In genomic region chr15:28864913-28865312, GRCm38 (mm10) we compare ENCODE assay signal across 25 mouse cellular contexts.
DNase-seq lines count a peak whose midpoint lies in the region; ATAC-seq and TF ChIP-seq lines count a peak whose summit lies in the region.
"Had no signal": no experiment of that assay in that cellular context is flagged by ENCODE, and none has a peak within 500 bp of the region (broad histone marks: within the 10 kb centered on the region; RNA-seq: fewer than 3 reads in every experiment).

No protein-coding gene starts in this region.

- H3K27ac ChIP-seq in heart, embryonic 10.5 days = 0 out of 2 replicates have a peak overlapping the region, but pooled peaks have one; percentile 25
- no peak overlapping the region for H3K27ac ChIP-seq in heart, adult 2 months
- H3K27ac ChIP-seq in heart, embryonic 15.5 days = no peak overlapping the region
- H3K27ac ChIP-seq in heart, embryonic 11.5 days (ENCODE audit: low read depth, low read length) = no peak overlapping the region
- no peak overlapping the region for H3K27ac ChIP-seq in heart, postnatal 0 days (ENCODE audit: low read depth)
- H3K27ac ChIP-seq: embryonic facial prominence, embryonic 10.5 days; embryonic facial prominence, embryonic 12.5 days; forebrain, embryonic 13.5 days had no signal

- no peaks in the 10 kb centered on the region for H3K4me1 ChIP-seq in heart, embryonic 10.5 days
- no peaks in the 10 kb centered on the region for H3K4me1 ChIP-seq in heart, adult 2 months (ENCODE audit: control insufficient read depth, insufficient read depth, low read length)
- no peaks in the 10 kb centered on the region for H3K4me1 ChIP-seq in heart, embryonic 15.5 days (replicated peaks)
- H3K4me1 ChIP-seq in heart, embryonic 11.5 days (ENCODE audit: control insufficient read depth, insufficient read depth, low read length) = no peaks in the 10 kb centered on the region
- 0 out of 2 replicates have a peak, but pooled peaks cover 7% of the 10 kb centered on the region for H3K4me1 ChIP-seq in heart, postnatal 0 days (ENCODE audit: control insufficient read depth, insufficient read depth)
- H3K4me1 ChIP-seq: embryonic facial prominence, embryonic 10.5 days; embryonic facial prominence, embryonic 12.5 days; forebrain, embryonic 13.5 days had no signal

- H3K9me3 ChIP-seq in heart, embryonic 10.5 days = no peaks in the 10 kb centered on the region
- H3K9me3 ChIP-seq in heart, embryonic 15.5 days (replicated peaks) = no peaks in the 10 kb centered on the region
- no peaks in the 10 kb centered on the region for H3K9me3 ChIP-seq in heart, embryonic 11.5 days (replicated peaks; ENCODE audit: control insufficient read depth, low read length)
- no peaks in the 10 kb centered on the region for H3K9me3 ChIP-seq in heart, postnatal 0 days (replicated peaks; ENCODE audit: control insufficient read depth, low read length)
- H3K9me3 ChIP-seq: embryonic facial prominence, embryonic 10.5 days; embryonic facial prominence, embryonic 12.5 days; forebrain, embryonic 13.5 days; G1E had no signal

- H3K9ac ChIP-seq in heart, adult 2 months (ENCODE audit: low read depth, low read length) = no peak overlapping the region
- no peak overlapping the region for H3K9ac ChIP-seq in heart, embryonic 15.5 days
- H3K9ac ChIP-seq in heart, embryonic 11.5 days (ENCODE audit: low read depth, low read length) = no peak overlapping the region
- no peak overlapping the region for H3K9ac ChIP-seq in heart, postnatal 0 days (replicated peaks; ENCODE audit: low read depth, low read length)
- H3K9ac ChIP-seq: embryonic facial prominence, embryonic 12.5 days; forebrain, embryonic 13.5 days had no signal

- H3K4me2 ChIP-seq in heart, embryonic 15.5 days = no peak overlapping the region
- H3K4me2 ChIP-seq in heart, embryonic 11.5 days = no peak overlapping the region
- no peak overlapping the region for H3K4me2 ChIP-seq in heart, postnatal 0 days (ENCODE audit: low read depth, low read length)
- H3K4me2 ChIP-seq: embryonic facial prominence, embryonic 12.5 days; forebrain, embryonic 13.5 days had no signal

- no peaks in the 10 kb centered on the region for H3K27me3 ChIP-seq in heart, embryonic 10.5 days (ENCODE audit: insufficient read depth, poor library complexity, severe bottlenecking)
- no peaks in the 10 kb centered on the region for H3K27me3 ChIP-seq in heart, adult 2 months (ENCODE audit: control insufficient read depth, insufficient read depth, low read length)
- no peaks in the 10 kb centered on the region for H3K27me3 ChIP-seq in heart, embryonic 15.5 days
- no peaks in the 10 kb centered on the region for H3K27me3 ChIP-seq in heart, embryonic 11.5 days (ENCODE audit: control insufficient read depth, insufficient read depth, low read length)
- no peaks in the 10 kb centered on the region for H3K27me3 ChIP-seq in heart, postnatal 0 days (ENCODE audit: control insufficient read depth, insufficient read depth, low read length)
- H3K27me3 ChIP-seq: CH12.LX; embryonic facial prominence, embryonic 12.5 days; forebrain, embryonic 13.5 days; Patski had no signal

- no peak overlapping the region for H3K4me3 ChIP-seq in heart, embryonic 10.5 days
- H3K4me3 ChIP-seq in heart, adult 2 months = no peak overlapping the region
- no peak overlapping the region for H3K4me3 ChIP-seq in heart, embryonic 15.5 days
- H3K4me3 ChIP-seq in heart, embryonic 11.5 days (ENCODE audit: low read depth, low read length) = no peak overlapping the region
- H3K4me3 ChIP-seq in heart, postnatal 0 days (ENCODE audit: low read depth, low read length) = no peak overlapping the region
- H3K4me3 ChIP-seq: embryonic facial prominence, embryonic 10.5 days; embryonic facial prominence, embryonic 12.5 days; forebrain, embryonic 13.5 days had no signal

- 0 out of 2 replicates have a peak, but pooled peaks have one; percentile 50 for ATAC-seq in heart, embryonic 15.5 days (replicated peaks; ENCODE audit: insufficient number of reproducible peaks, insufficient read depth, low FRiP score, low read depth)
- no peak for ATAC-seq in heart, embryonic 11.5 days (replicated peaks; ENCODE audit: insufficient number of reproducible peaks, low FRiP score, low TSS enrichment)
- ATAC-seq in heart, postnatal 0 days (ENCODE audit: insufficient read depth, low read depth) = peak; percentile 85
- ATAC-seq: activated CD4-positive, CD25-positive, alpha-beta regulatory T cell, adult 4 months; CD4-positive, CD25-positive, alpha-beta regulatory T cell, adult 4 months; forebrain, embryonic 13.5 days; Patski had no signal

- TF ChIP-seq EP300 in heart, adult 2 months (IDR thresholded peaks at IDR 0.05; ENCODE audit: insufficient read depth, low read depth, low read length) = no peak
- 0 out of 2 replicates have a peak, but pooled peaks have one; percentile 57 for TF ChIP-seq EP300 in heart, postnatal 0 days (IDR thresholded peaks at IDR 0.05; ENCODE audit: low read depth)

- DNase-seq in heart, embryonic 10.5 days (ENCODE audit: low spot score) = peak; percentile 76
- no peak for DNase-seq in heart, adult 2 months
- peak; percentile 26 for DNase-seq in heart, postnatal 0 days (ENCODE audit: low spot score)
- no peak for DNase-seq in heart, postnatal 25 days (ENCODE audit: low spot score)
- peak; percentile 7 for DNase-seq in heart, postnatal 4 days
- DNase-seq in heart, adult 11 months = no peak
- DNase-seq: adrenal gland, adult 8-10 months; adrenal gland, postnatal 14 days; adrenal gland, postnatal 36 days; B cell, adult 2 months; cerebellum, adult 11-12 months; cerebellum, adult 2 months; cerebellum, adult 9-10 months; cerebellum, postnatal 10 days; cerebellum, postnatal 25 days had no signal

- no peak for TF ChIP-seq CTCF in heart, adult 2 months (IDR thresholded peaks at IDR 0.05)
- TF ChIP-seq CTCF in heart, postnatal 0 days (IDR thresholded peaks at IDR 0.05; ENCODE audit: low read depth) = no peak

- 37% methylated on average over 2 of the region's 2 CpGs for WGBS in heart, embryonic 10.5 days
- WGBS in heart, adult 2 months = 48% methylated on average over 2 of the region's 2 CpGs
- 38% methylated on average over 2 of the region's 2 CpGs for WGBS in heart, embryonic 15.5 days
- 45% methylated on average over 2 of the region's 2 CpGs for WGBS in heart, embryonic 11.5 days (ENCODE audit: insufficient replicate concordance)
- WGBS in heart, postnatal 0 days = 39% methylated on average over 2 of the region's 2 CpGs

- no peaks in the 10 kb centered on the region for H3K79me2 ChIP-seq in heart, adult 2 months (replicated peaks; ENCODE audit: control insufficient read depth, insufficient read depth, low read length)

- intact Hi-C loops in heart, adult 2 months (cut with DNase I) = no loop called here
- intact Hi-C loops in heart, postnatal 25 days (cut with DNase I) = no loop called here

- H3K36me3 ChIP-seq in heart, embryonic 10.5 days = no peaks in the 10 kb centered on the region
- no peaks in the 10 kb centered on the region for H3K36me3 ChIP-seq in heart, adult 2 months (ENCODE audit: control insufficient read depth, insufficient read depth, low read length)
- H3K36me3 ChIP-seq in heart, embryonic 15.5 days = no peaks in the 10 kb centered on the region
- no peaks in the 10 kb centered on the region for H3K36me3 ChIP-seq in heart, embryonic 11.5 days (ENCODE audit: control insufficient read depth, insufficient read depth, low read length)
- no peaks in the 10 kb centered on the region for H3K36me3 ChIP-seq in heart, postnatal 0 days (replicated peaks; ENCODE audit: control insufficient read depth, insufficient read depth, low read length)
- H3K36me3 ChIP-seq: embryonic facial prominence, embryonic 10.5 days; embryonic facial prominence, embryonic 12.5 days; G1E had no signal

- no peak for TF ChIP-seq POLR2A in heart, adult 2 months (IDR thresholded peaks at IDR 0.05; ENCODE audit: insufficient read depth, low read depth, low read length)

Comparison
In these comparisons a context has a peak if more than half of its experiments do, and no peak if none do; other contexts are left out.
1. DNase-seq: peak in heart, embryonic 10.5 days (single experiment), heart, postnatal 0 days (single experiment) and heart, postnatal 4 days (single experiment); none in heart, adult 2 months (0 of 2), heart, postnatal 25 days (single experiment) and heart, adult 11 months (single experiment).